Mouse (Mus musculus) hindbrain, embryonic 12.5 days (tissue): ENCODE results near the gene Xxylt1. TPM values are rescaled to one million over a fixed set of nuclear protein-coding genes. Genes with fewer than 3 reads are reported as not detected.

Experiments
- ATAC-seq: fragments of 200-750 bp; cut with Nextera tagmentation; 2 replicates; pipeline ENCODE4 v1.8.0; 2017; ENCODE audit warnings: moderate TSS enrichment; ENCODE audit not compliant: low FRiP score
- H3K27ac ChIP-seq: fragments of 300-500 bp; sonication (generic); 2 replicates; pipeline ENCODE4 v1.5.1; 2016; ENCODE audit warnings: mild to moderate bottlenecking
- H3K27me3 ChIP-seq: fragments of 300-500 bp; sonication (generic); 2 replicates; pipeline ENCODE4 v1.6.1; 2016; ENCODE audit warnings: mild to moderate bottlenecking
- H3K36me3 ChIP-seq: fragments of 300-500 bp; sonication (generic); 2 replicates; pipeline ENCODE4 v1.6.1; 2016; ENCODE audit warnings: mild to moderate bottlenecking
- H3K4me1 ChIP-seq: fragments of 300-500 bp; sonication (generic); 2 replicates; pipeline ENCODE4 v1.6.1; 2016
- H3K4me2 ChIP-seq: fragments of 300-500 bp; sonication (generic); replicated peaks from 2 replicates; pipeline ENCODE4 v1.6.1; 2016; ENCODE audit warnings: mild to moderate bottlenecking
- H3K4me3 ChIP-seq: fragments of 300-500 bp; sonication (generic); 2 replicates; pipeline ENCODE4 v1.5.1; 2016; ENCODE audit warnings: mild to moderate bottlenecking
- H3K9ac ChIP-seq: fragments of 300-500 bp; sonication (generic); 2 replicates; pipeline ENCODE4 v1.6.1; 2016; ENCODE audit warnings: mild to moderate bottlenecking, moderate library complexity
- H3K9me3 ChIP-seq: fragments of 300-500 bp; sonication (generic); replicated peaks from 2 replicates; pipeline ENCODE4 v1.6.1; 2016; ENCODE audit warnings: mild to moderate bottlenecking
- WGBS: fragments of 180-500 bp; shearing (Covaris S2); methylation state at CpG from one replicate; pipeline ENCODE4 v1.1.7; 2016; 5-methylcytosine and 5-hydroxymethylcytosine counted together
- polyA plus RNA-seq: library from polyadenylated mRNA; unstranded; fragments of >200 nt; fragmentation: Nextera tagmentation; extraction: Ambion mirVana; gene quantifications from 2 replicates; pipeline ENCODE4 v1.2.1, GENCODE M21; 2016

Gene Xxylt1
- polyA plus RNA-seq: 16.8 and 17.9 TPM in 2 replicates

- Histone ChIP-seq H3K4me2 (peak within 1 kb of the TSS; percentile 97), H3K4me3 (peak within 1 kb of the TSS; percentile 67), H3K4me1 (peaks cover 14% of the 10 kb centered on the region), H3K9me3 (no peaks in the 10 kb centered on the region), H3K36me3 (no peaks in the 10 kb centered on the region), H3K27ac (peak within 1 kb of the TSS; percentile 79), H3K9ac (peak within 1 kb of the TSS; percentile 78), H3K27me3 (0 out of 2 replicates have a peak, but pooled peaks cover 3% of the 10 kb centered on the region)
- peak; percentile 99 for ATAC-seq
- 0% methylated on average over 54 of the region's 54 CpGs for WGBS
Observed at GRCm38 (mm10) chr16:31081125-31081664, at the start of gene Xxylt1. Xxylt1 (minus strand) TSS chr16:31081432.

- Histone ChIP-seq H3K27ac (no peak overlapping the region), H3K4me1 (no peaks in the 10 kb centered on the region), H3K9ac (no peak overlapping the region), H3K36me3 (peaks cover 14% of the 10 kb centered on the region), H3K4me3 (no peak overlapping the region), H3K27me3 (no peaks in the 10 kb centered on the region), H3K9me3 (no peaks in the 10 kb centered on the region), H3K4me2 (no peak overlapping the region)
- ATAC-seq: no peak
- WGBS: 92% methylated on average over 5 of the region's 5 CpGs
Observed at GRCm38 (mm10) chr16:31128116-31128515, 46.9 kb upstream of the Xxylt1 start.

GRCm38 (mm10) chr16:31124991-31125390 lies 43.8 kb upstream of the Xxylt1 start:
- Histone ChIP-seq H3K9ac (no peak overlapping the region), H3K36me3 (peaks cover 16% of the 10 kb centered on the region), H3K9me3 (no peaks in the 10 kb centered on the region), H3K4me1 (no peaks in the 10 kb centered on the region), H3K4me2 (no peak overlapping the region), H3K27ac (no peak overlapping the region), H3K27me3 (no peaks in the 10 kb centered on the region), H3K4me3 (no peak overlapping the region)
- WGBS: 53% methylated on average over 5 of the region's 5 CpGs
- ATAC-seq: no peak

- Histone ChIP-seq H3K36me3 (peaks cover 21% of the 10 kb centered on the region), H3K4me1 (no peaks in the 10 kb centered on the region), H3K9me3 (no peaks in the 10 kb centered on the region), H3K9ac (no peak overlapping the region), H3K27me3 (no peaks in the 10 kb centered on the region), H3K27ac (no peak overlapping the region), H3K4me2 (no peak overlapping the region), H3K4me3 (no peak overlapping the region)
- no peak for ATAC-seq
- 96% methylated on average over 6 of the region's 6 CpGs for WGBS
Observed at GRCm38 (mm10) chr16:31121612-31122011, 40.4 kb upstream of the Xxylt1 start.

GRCm38 (mm10) chr16:31113596-31113995 lies 32.4 kb upstream of the Xxylt1 start:
- no peaks in the 10 kb centered on the region; the same call in 1 of the 2 replicates for H3K9me3 ChIP-seq
- H3K4me1 ChIP-seq: no peaks in the 10 kb centered on the region
- H3K4me2 ChIP-seq: no peak overlapping the region
- H3K9ac ChIP-seq: no peak overlapping the region
- ATAC-seq: no peak
- H3K27me3 ChIP-seq: no peaks in the 10 kb centered on the region
- no peak overlapping the region for H3K27ac ChIP-seq
- H3K36me3 ChIP-seq: peaks cover 38% of the 10 kb centered on the region
- no peak overlapping the region for H3K4me3 ChIP-seq

GRCm38 (mm10) chr16:31101352-31101751 lies 20.1 kb upstream of the Xxylt1 start:
- Histone ChIP-seq H3K4me1 (no peaks in the 10 kb centered on the region), H3K4me3 (no peak overlapping the region), H3K27ac (no peak overlapping the region), H3K9me3 (no peaks in the 10 kb centered on the region), H3K27me3 (no peaks in the 10 kb centered on the region), H3K36me3 (peaks cover 41% of the 10 kb centered on the region), H3K4me2 (no peak overlapping the region), H3K9ac (no peak overlapping the region)
- ATAC-seq: no peak
- WGBS: 92% methylated on average over 2 of the region's 2 CpGs

GRCm38 (mm10) chr16:31099906-31100305 lies 18.7 kb upstream of the Xxylt1 start:
- H3K9me3 ChIP-seq: no peaks in the 10 kb centered on the region
- H3K4me2 ChIP-seq: no peak overlapping the region
- H3K27ac ChIP-seq: no peak overlapping the region
- WGBS: 83% methylated on average over 1 of the region's 1 CpGs
- H3K27me3 ChIP-seq: no peaks in the 10 kb centered on the region
- peaks cover 36% of the 10 kb centered on the region for H3K36me3 ChIP-seq
- H3K4me1 ChIP-seq: no peaks in the 10 kb centered on the region
- H3K4me3 ChIP-seq: no peak overlapping the region
- no peak for ATAC-seq
- H3K9ac ChIP-seq: no peak overlapping the region

GRCm38 (mm10) chr16:31094036-31094435 lies 12.8 kb upstream of the Xxylt1 start:
- WGBS: 51% methylated on average over 6 of the region's 6 CpGs
- no peak for ATAC-seq

GRCm38 (mm10) chr16:31093186-31093585 lies 12.0 kb upstream of the Xxylt1 start:
- Histone ChIP-seq H3K36me3 (peaks cover 4% of the 10 kb centered on the region; the same call in 1 of the 2 replicates), H3K4me1 (no peaks in the 10 kb centered on the region; the same call in 1 of the 2 replicates), H3K4me2 (no peak overlapping the region), H3K9ac (no peak overlapping the region), H3K9me3 (no peaks in the 10 kb centered on the region), H3K27me3 (no peaks in the 10 kb centered on the region), H3K27ac (no peak overlapping the region), H3K4me3 (no peak overlapping the region)
- 26% methylated on average over 9 of the region's 9 CpGs for WGBS
- no peak for ATAC-seq

More at GRCm38 (mm10) chr16:31094036-31094435, 12.8 kb upstream of the Xxylt1 start:
- Histone ChIP-seq H3K9me3 (no peaks in the 10 kb centered on the region), H3K4me3 (no peak overlapping the region), H3K36me3 (peaks cover 6% of the 10 kb centered on the region; the same call in 1 of the 2 replicates), H3K9ac (no peak overlapping the region), H3K4me2 (no peak overlapping the region), H3K27me3 (no peaks in the 10 kb centered on the region), H3K4me1 (no peaks in the 10 kb centered on the region; the same call in 1 of the 2 replicates), H3K27ac (no peak overlapping the region)

- H3K27ac ChIP-seq: no peak overlapping the region
Observed at GRCm38 (mm10) chr16:31081891-31082290, 659 bp upstream of the Xxylt1 start.

GRCm38 (mm10) chr16:31080573-31081051 lies 620 bp downstream of the Xxylt1 start:
- Histone ChIP-seq H3K27me3 (0 out of 2 replicates have a peak, but pooled peaks cover 3% of the 10 kb centered on the region), H3K9ac (peak overlapping the region; percentile 78), H3K4me2 (peak overlapping the region; percentile 97), H3K27ac (peak overlapping the region; percentile 79), H3K4me3 (peak overlapping the region; percentile 67), H3K36me3 (no peaks in the 10 kb centered on the region), H3K9me3 (no peaks in the 10 kb centered on the region), H3K4me1 (peaks cover 14% of the 10 kb centered on the region)
- ATAC-seq: peak; percentile 71
- WGBS: under 1% methylated on average over 36 of the region's 36 CpGs

More at GRCm38 (mm10) chr16:31081891-31082290, 659 bp upstream of the Xxylt1 start:
- H3K27me3 ChIP-seq: 0 out of 2 replicates have a peak, but pooled peaks cover 3% of the 10 kb centered on the region
- no peaks in the 10 kb centered on the region for H3K36me3 ChIP-seq
- no peak overlapping the region for H3K9ac ChIP-seq
- peak overlapping the region; percentile 97 for H3K4me2 ChIP-seq
- peaks cover 14% of the 10 kb centered on the region for H3K4me1 ChIP-seq
- no peaks in the 10 kb centered on the region for H3K9me3 ChIP-seq
- H3K4me3 ChIP-seq: peak overlapping the region; percentile 67; the same call in 1 of the 2 replicates
- no peak for ATAC-seq
- 69% methylated on average over 6 of the region's 6 CpGs for WGBS

GRCm38 (mm10) chr16:31077396-31077795 lies 3.8 kb downstream of the Xxylt1 start:
- Histone ChIP-seq H3K4me2 (no peak overlapping the region), H3K4me1 (peaks cover 14% of the 10 kb centered on the region), H3K9ac (no peak overlapping the region), H3K4me3 (no peak overlapping the region), H3K27ac (no peak overlapping the region), H3K9me3 (no peaks in the 10 kb centered on the region), H3K27me3 (0 out of 2 replicates have a peak, but pooled peaks cover 3% of the 10 kb centered on the region), H3K36me3 (no peaks in the 10 kb centered on the region)
- ATAC-seq: no peak
- 88% methylated on average over 5 of the region's 5 CpGs for WGBS

- 92% methylated on average over 8 of the region's 8 CpGs for WGBS
- H3K9ac ChIP-seq: no peak overlapping the region
- no peaks in the 10 kb centered on the region for H3K27me3 ChIP-seq
- no peak overlapping the region for H3K4me3 ChIP-seq
- H3K36me3 ChIP-seq: no peaks in the 10 kb centered on the region
- no peak overlapping the region for H3K4me2 ChIP-seq
- H3K9me3 ChIP-seq: no peaks in the 10 kb centered on the region
- no peak for ATAC-seq
- H3K27ac ChIP-seq: no peak overlapping the region
- peaks cover 14% of the 10 kb centered on the region for H3K4me1 ChIP-seq
Observed at GRCm38 (mm10) chr16:31076436-31076835, 4.8 kb downstream of the Xxylt1 start.
